ENCODE assay signal across 21 mouse cellular contexts in genomic region chr14:33418311-33418909, GRCm38 (mm10). TPM values are rescaled to one million over a fixed set of nuclear protein-coding genes. Genes with fewer than 3 reads are reported as not detected.
DNase-seq lines count a peak whose midpoint lies in the region; ATAC-seq lines count a peak whose summit lies in the region.
"Had no signal": no experiment of that assay in that cellular context is flagged by ENCODE, and none has a peak within 500 bp of the region (broad histone marks: within the 10 kb centered on the region; RNA-seq: fewer than 3 reads in every experiment).

No protein-coding gene starts in this region.

- ATAC-seq in CD4-positive, CD25-positive, alpha-beta regulatory T cell, adult 4 months, result peak; percentile 81
- peak; percentile 28 for ATAC-seq in activated CD4-positive, CD25-positive, alpha-beta regulatory T cell, adult 4 months
- ATAC-seq: forebrain, embryonic 15.5 days; intestine, embryonic 16.5 days had no signal

- peak; percentile 76 for DNase-seq in kidney, adult 9 months
- DNase-seq in kidney, postnatal 14 days, result no peak
- peak; percentile 15 for DNase-seq in CD4-positive helper T cell, adult 2 months (ENCODE audit: low read depth, low spot score)
- no peak for DNase-seq in ovary, postnatal 36 days (ENCODE audit: low spot score)
- no peak for DNase-seq in right cerebral cortex, postnatal 4 days
- DNase-seq in frontal cortex, postnatal 25 days (ENCODE audit: low spot score in 2 of 2), result no peak
- DNase-seq: adrenal gland, postnatal 10 days; adrenal gland, postnatal 36 days; B cell, adult 2 months; cerebellum, adult 18-20 months; cerebellum, adult 9-11 months; cerebellum, postnatal 25 days; gastrocnemius, postnatal 14 days; heart, adult 11 months had no signal

RNA-seq across cellular contexts. Expression of gene Mapk8, which starts 28.5 kb away (rescaled TPM):
- 10 to 100 TPM; 13.0 to 20.6 TPM for polyA plus RNA-seq in CD4-positive, CD25-positive, alpha-beta regulatory T cell, adult 4 months (2017; shearing (Covaris generic))
- 10 to 100 TPM in 1 of 2 experiments, 1 to 10 TPM in 1; 9.8 to 12.4 TPM for polyA plus RNA-seq in activated CD4-positive, CD25-positive, alpha-beta regulatory T cell, adult 4 months (2017; shearing (Covaris generic))

RNA-seq across cellular contexts. Expression of gene Frmpd2, which starts 53.1 kb away (rescaled TPM):
- polyA plus RNA-seq in CD4-positive, CD25-positive, alpha-beta regulatory T cell, adult 4 months (2017; shearing (Covaris generic)), result not detected
- not detected for polyA plus RNA-seq in activated CD4-positive, CD25-positive, alpha-beta regulatory T cell, adult 4 months (2017; shearing (Covaris generic))
- polyA plus RNA-seq: embryonic facial prominence, embryonic 12.5 days; erythroblast, embryonic 14.5 days; heart, embryonic 14.5 days; intestine, embryonic 16.5 days had no signal

Comparison
In these comparisons a context has a peak if more than half of its experiments do, and no peak if none do; other contexts are left out.
1. DNase-seq: peak in kidney, adult 9 months (single experiment) and CD4-positive helper T cell, adult 2 months (single experiment); none in kidney, postnatal 14 days (single experiment), ovary, postnatal 36 days (single experiment), right cerebral cortex, postnatal 4 days (single experiment) and frontal cortex, postnatal 25 days (0 of 2).